Mouse (Mus musculus): ENCODE measurements around the gene Alox5. TPM values are rescaled to one million over a fixed set of nuclear protein-coding genes. Genes with fewer than 3 reads are reported as not detected.

Gene Alox5
- total and polyA plus RNA-seq, 2 experiments from 2014 or later: 0.75 to 8.1 TPM

DNA sequence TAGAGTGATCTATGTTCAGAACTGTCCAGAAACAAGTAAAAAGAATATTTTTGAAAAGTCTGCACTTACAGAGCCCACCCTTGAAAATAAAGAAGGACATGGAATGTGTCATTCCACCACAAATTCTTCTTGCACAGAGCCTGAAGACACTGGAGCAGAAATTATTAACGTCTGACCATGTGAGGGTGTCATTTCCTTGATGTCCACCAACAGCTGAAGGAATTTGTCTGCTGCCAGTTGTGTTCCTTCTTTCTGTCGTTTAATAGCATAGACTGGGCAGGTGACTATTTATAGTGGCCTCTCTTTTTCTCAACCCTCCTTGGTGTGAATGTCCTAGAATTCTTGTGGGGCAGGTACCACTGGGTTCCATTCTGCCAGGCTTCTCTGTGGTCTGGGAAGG lies 54.8 kb downstream of the Alox5 start:
- Histone ChIP-seq H3K27me3 (ENCODE audit: insufficient read depth, low read length) (no peaks in the 10 kb centered on the region), H3K27ac (peak overlapping the region; percentile 51; the same call in 1 of the 2 replicates), H3K9me3 (ENCODE audit: low read length) (no peaks in the 10 kb centered on the region), H3K9ac (replicated peaks; ENCODE audit: low read length) (no peak overlapping the region), H3K4me1 (ENCODE audit: insufficient read depth, low read length) (no peaks in the 10 kb centered on the region; the same call in 1 of the 2 replicates), H3K4me2 (ENCODE audit: low read depth, low read length) (no peak overlapping the region), H3K4me3 (ENCODE audit: low read length) (no peak overlapping the region), H3K36me3 (ENCODE audit: insufficient read depth, low read length) (0 out of 2 replicates have a peak, but pooled peaks cover 16% of the 10 kb centered on the region)
- 43% methylated on average over 2 of the region's 2 CpGs for WGBS
- DNase-seq (ENCODE audit: low spot score): no peak
- TF ChIP-seq CTCF (IDR thresholded peaks at IDR 0.05; ENCODE audit: low read depth): no peak
- no peak for ATAC-seq

DNA sequence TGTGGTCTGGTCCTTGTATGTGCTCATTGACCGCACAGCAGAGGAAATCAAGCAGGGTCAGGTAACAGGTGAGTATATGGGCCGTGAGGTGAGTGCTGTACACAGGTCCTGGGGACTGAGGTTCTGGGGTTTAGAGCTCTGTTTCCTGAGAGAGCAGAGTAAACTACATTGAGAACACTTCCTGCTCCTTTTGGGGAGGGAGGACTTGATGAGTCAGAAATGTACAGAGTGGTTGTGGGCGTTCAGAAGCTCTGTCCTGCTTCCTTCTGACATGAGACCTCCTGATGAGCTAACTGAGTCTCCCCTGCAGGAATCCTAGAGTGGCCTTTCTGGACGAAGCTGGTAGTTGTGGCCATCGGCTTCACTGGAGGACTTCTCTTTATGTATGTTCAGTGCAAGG lies 55.3 kb downstream of the Alox5 start:
- no peaks in the 10 kb centered on the region; the same call in 1 of the 2 replicates for H3K4me1 ChIP-seq (ENCODE audit: insufficient read depth, low read length)
- WGBS: 56% methylated on average over 5 of the region's 5 CpGs
- H3K9me3 ChIP-seq (ENCODE audit: low read length): no peaks in the 10 kb centered on the region
- H3K27me3 ChIP-seq (ENCODE audit: insufficient read depth, low read length): no peaks in the 10 kb centered on the region
- no peak overlapping the region for H3K9ac ChIP-seq (replicated peaks; ENCODE audit: low read length)
- ATAC-seq: no peak
- no peak overlapping the region for H3K4me3 ChIP-seq (ENCODE audit: low read length)
- no peak for TF ChIP-seq CTCF (IDR thresholded peaks at IDR 0.05; ENCODE audit: low read depth)
- H3K4me2 ChIP-seq (ENCODE audit: low read depth, low read length): no peak overlapping the region
- 0 out of 2 replicates have a peak, but pooled peaks cover 16% of the 10 kb centered on the region for H3K36me3 ChIP-seq (ENCODE audit: insufficient read depth, low read length)
- peak overlapping the region; percentile 51; the same call in 1 of the 2 replicates for H3K27ac ChIP-seq
- DNase-seq (ENCODE audit: low spot score): no peak

DNA sequence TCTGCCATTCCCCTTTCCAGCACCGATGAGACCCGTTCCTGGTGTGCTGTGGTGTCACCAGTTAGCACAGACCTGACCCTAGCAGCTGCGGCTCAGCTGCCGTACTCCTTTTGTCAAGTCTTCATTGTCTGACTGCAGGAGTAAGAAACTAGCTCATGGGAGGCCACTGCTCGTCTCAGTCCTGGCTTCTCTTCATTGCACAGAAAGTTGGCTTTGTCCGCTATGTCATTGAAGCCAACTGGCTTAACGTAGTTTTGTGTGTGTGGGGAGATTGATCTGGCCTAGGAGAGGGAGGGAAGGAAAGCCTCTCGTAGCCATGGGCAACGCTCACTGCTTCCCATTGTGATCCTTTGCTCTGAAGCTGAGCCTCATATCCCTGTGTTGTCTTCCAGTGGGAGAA lies 55.7 kb downstream of the Alox5 start:
- Histone ChIP-seq H3K4me1 (ENCODE audit: insufficient read depth, low read length) (no peaks in the 10 kb centered on the region; the same call in 1 of the 2 replicates), H3K4me3 (ENCODE audit: low read length) (no peak overlapping the region), H3K4me2 (ENCODE audit: low read depth, low read length) (no peak overlapping the region), H3K27ac (peak overlapping the region; percentile 51; the same call in 1 of the 2 replicates), H3K9ac (replicated peaks; ENCODE audit: low read length) (no peak overlapping the region), H3K36me3 (ENCODE audit: insufficient read depth, low read length) (0 out of 2 replicates have a peak, but pooled peaks cover 12% of the 10 kb centered on the region), H3K27me3 (ENCODE audit: insufficient read depth, low read length) (no peaks in the 10 kb centered on the region), H3K9me3 (ENCODE audit: low read length) (no peaks in the 10 kb centered on the region)
- no peak for TF ChIP-seq CTCF (IDR thresholded peaks at IDR 0.05; ENCODE audit: low read depth)
- WGBS: 15% methylated on average over 9 of the region's 9 CpGs
- peak; percentile 57 for DNase-seq (ENCODE audit: low spot score)
- ATAC-seq: peak; percentile 86

DNA sequence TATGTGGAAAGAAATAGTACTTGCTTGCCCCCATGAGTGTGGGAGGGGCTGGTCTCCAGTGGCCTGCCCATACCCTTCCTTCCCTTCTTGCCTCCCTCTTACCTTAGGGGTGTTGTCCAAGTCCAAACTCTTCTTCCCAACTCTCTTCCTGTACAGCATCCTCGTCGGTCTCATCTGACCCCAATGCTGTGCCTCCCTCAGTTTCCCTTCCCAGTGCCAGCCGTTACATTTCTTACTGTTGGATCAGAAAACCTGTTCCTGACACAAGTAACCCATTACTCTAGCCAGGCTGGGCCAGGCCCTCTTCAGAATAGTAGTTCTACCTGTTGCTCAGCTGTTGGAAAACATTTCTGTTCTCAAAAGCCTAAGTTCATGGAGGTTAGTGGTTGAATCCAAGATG lies 58.6 kb downstream of the Alox5 start:
- 91% methylated on average over 3 of the region's 3 CpGs for WGBS
- H3K27ac ChIP-seq: no peak overlapping the region
- 0 out of 2 replicates have a peak, but pooled peaks cover 7% of the 10 kb centered on the region for H3K36me3 ChIP-seq (ENCODE audit: insufficient read depth, low read length)
- ATAC-seq (no peak), DNase-seq (ENCODE audit: low spot score) (no peak)
- no peaks in the 10 kb centered on the region for H3K9me3 ChIP-seq (ENCODE audit: low read length)
- no peak overlapping the region for H3K9ac ChIP-seq (replicated peaks; ENCODE audit: low read length)
- H3K4me3 ChIP-seq (ENCODE audit: low read length): no peak overlapping the region
- H3K27me3 ChIP-seq (ENCODE audit: insufficient read depth, low read length): no peaks in the 10 kb centered on the region
- no peak overlapping the region for H3K4me2 ChIP-seq (ENCODE audit: low read depth, low read length)
- H3K4me1 ChIP-seq (ENCODE audit: insufficient read depth, low read length): no peaks in the 10 kb centered on the region; the same call in 1 of the 2 replicates
- TF ChIP-seq CTCF (IDR thresholded peaks at IDR 0.05; ENCODE audit: low read depth): no peak

DNA sequence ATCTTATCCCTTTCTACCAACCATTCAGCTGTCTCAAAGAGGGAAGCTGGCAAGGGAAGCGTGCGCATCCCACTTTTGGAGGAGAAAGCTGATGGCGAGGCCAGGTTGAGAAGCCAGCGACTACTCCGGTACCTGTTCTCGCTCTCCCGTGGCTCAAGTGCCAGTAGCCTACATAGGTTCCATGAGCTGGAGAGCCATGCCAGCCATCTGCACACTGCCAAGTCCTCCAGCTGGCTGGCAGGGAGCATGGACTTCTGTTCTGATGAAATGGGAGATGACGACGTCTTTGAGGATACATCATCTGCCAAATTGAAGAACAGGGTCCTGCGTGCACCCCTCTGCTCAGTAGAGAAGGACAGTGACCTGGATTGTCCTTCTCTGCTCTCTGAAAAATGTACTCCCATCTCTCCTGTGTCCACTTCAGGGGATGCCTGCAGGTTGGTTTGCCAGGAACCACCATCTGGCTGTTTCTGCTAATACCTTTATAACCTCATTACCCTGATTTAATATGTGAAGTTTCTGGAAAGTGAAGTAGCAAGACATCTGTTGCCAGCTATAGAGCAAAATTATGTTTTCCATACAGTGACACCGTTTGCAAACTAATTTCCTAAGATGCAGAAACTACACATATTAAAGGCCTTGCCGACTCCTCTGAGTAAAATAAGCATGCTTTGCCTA lies 59.1 kb downstream of the Alox5 start:
- DNase-seq (ENCODE audit: low spot score): peak; percentile 51
- Histone ChIP-seq H3K9ac (replicated peaks; ENCODE audit: low read length) (no peak overlapping the region), H3K4me2 (ENCODE audit: low read depth, low read length) (no peak overlapping the region), H3K36me3 (ENCODE audit: insufficient read depth, low read length) (0 out of 2 replicates have a peak, but pooled peaks cover 7% of the 10 kb centered on the region), H3K4me1 (ENCODE audit: insufficient read depth, low read length) (peaks cover 2% of the 10 kb centered on the region), H3K9me3 (ENCODE audit: low read length) (no peaks in the 10 kb centered on the region), H3K27ac (peak overlapping the region; percentile 23; the same call in 1 of the 2 replicates), H3K4me3 (ENCODE audit: low read length) (no peak overlapping the region), H3K27me3 (ENCODE audit: insufficient read depth, low read length) (no peaks in the 10 kb centered on the region)
- ATAC-seq: no peak
- 74% methylated on average over 12 of the region's 12 CpGs for WGBS
- TF ChIP-seq CTCF (IDR thresholded peaks at IDR 0.05; ENCODE audit: low read depth): no peak

DNA sequence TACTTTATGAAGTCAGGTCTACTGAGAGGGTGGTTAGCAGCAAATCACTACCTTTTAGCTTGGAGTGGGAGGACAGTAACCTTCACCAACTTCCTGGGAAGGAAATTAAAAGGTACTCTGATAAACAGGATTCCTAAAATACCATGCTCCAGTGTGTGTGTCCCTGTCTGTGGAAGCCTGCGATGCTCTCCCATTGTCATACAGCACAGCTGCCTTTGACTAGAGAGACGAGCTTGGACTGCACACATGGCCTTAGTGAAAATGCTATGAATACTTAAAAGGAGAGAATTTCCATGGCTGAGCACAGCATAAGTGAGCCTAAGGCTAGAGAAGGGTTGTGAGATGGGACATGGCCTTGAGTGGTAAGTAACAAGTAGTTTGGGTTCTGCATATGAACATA lies 62.8 kb downstream of the Alox5 start:
- Histone ChIP-seq H3K4me3 (ENCODE audit: low read length) (no peak overlapping the region), H3K27me3 (ENCODE audit: insufficient read depth, low read length) (no peaks in the 10 kb centered on the region), H3K9me3 (ENCODE audit: low read length) (no peaks in the 10 kb centered on the region), H3K36me3 (ENCODE audit: insufficient read depth, low read length) (0 out of 2 replicates have a peak, but pooled peaks cover 7% of the 10 kb centered on the region), H3K9ac (replicated peaks; ENCODE audit: low read length) (no peak overlapping the region), H3K4me1 (ENCODE audit: insufficient read depth, low read length) (peaks cover 6% of the 10 kb centered on the region; the same call in 1 of the 2 replicates), H3K4me2 (ENCODE audit: low read depth, low read length) (no peak overlapping the region), H3K27ac (peak overlapping the region; percentile 41; the same call in 1 of the 2 replicates)
- ATAC-seq (no peak), DNase-seq (ENCODE audit: low spot score) (no peak)
- 24% methylated on average over 2 of the region's 2 CpGs for WGBS
- no peak for TF ChIP-seq CTCF (IDR thresholded peaks at IDR 0.05; ENCODE audit: low read depth)

DNA sequence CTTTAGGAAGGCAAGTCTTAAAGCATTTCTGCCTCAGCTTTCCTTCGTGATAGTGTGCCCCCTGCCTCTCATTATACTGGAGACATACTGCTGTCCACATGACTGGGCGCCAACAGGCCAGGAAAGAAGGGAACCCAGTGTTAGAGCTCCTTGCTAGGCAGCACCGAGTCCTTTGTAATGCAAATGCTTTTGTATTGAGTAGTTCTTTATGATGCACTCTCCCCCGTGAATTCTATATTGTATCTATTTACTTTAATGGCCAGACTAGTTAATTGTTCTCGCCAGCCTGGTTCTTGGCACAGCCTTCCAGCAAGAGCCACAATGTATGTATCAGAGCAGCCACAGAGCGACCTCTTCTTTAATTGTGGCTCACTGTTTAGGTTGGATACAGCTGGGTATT lies 63.4 kb downstream of the Alox5 start:
- H3K4me1 ChIP-seq (ENCODE audit: insufficient read depth, low read length): peaks cover 6% of the 10 kb centered on the region; the same call in 1 of the 2 replicates
- peak overlapping the region; percentile 41; the same call in 1 of the 2 replicates for H3K27ac ChIP-seq
- TF ChIP-seq CTCF (IDR thresholded peaks at IDR 0.05; ENCODE audit: low read depth): no peak
- no peaks in the 10 kb centered on the region for H3K27me3 ChIP-seq (ENCODE audit: insufficient read depth, low read length)
- WGBS: 16% methylated on average over 6 of the region's 6 CpGs
- H3K4me3 ChIP-seq (ENCODE audit: low read length): no peak overlapping the region
- H3K9ac ChIP-seq (replicated peaks; ENCODE audit: low read length): no peak overlapping the region
- ATAC-seq (0 out of 2 replicates have a peak, but pooled peaks have one; percentile 29), DNase-seq (ENCODE audit: low spot score) (peak; percentile 25)
- 0 out of 2 replicates have a peak, but pooled peaks cover 7% of the 10 kb centered on the region for H3K36me3 ChIP-seq (ENCODE audit: insufficient read depth, low read length)
- no peaks in the 10 kb centered on the region for H3K9me3 ChIP-seq (ENCODE audit: low read length)
- no peak overlapping the region for H3K4me2 ChIP-seq (ENCODE audit: low read depth, low read length)
